Mouse (Mus musculus) olfactory bulb, adult 2 months (tissue): ENCODE measurements at regions not wholly inside any gene's neighbourhood (a gene's known extent, or its start where the extent isn't known, plus 50 kb on each side); places are given as distances from the start of the nearest gene placed in this dataset.
"Not testable (repeated sequence)": the region's sequence is repeated elsewhere in the genome, so short reads cannot be mapped to it uniquely, and the experiment has no call there.

Source experiments
- H3K27ac ChIP-seq: fragments of 200-500 bp; 2 replicates; pipeline ENCODE4 v1.5.1; 2012; ENCODE audit warnings: low read depth, low read length; ENCODE audit not compliant: insufficient read depth
- H3K4me1 ChIP-seq: fragments of 200-500 bp; 2 replicates; pipeline ENCODE4 v1.6.1; 2012; ENCODE audit warnings: low read length; ENCODE audit not compliant: control insufficient read depth, insufficient read depth
- H3K4me3 ChIP-seq: fragments of 200-500 bp; 2 replicates; pipeline ENCODE4 v1.5.1; 2012; ENCODE audit warnings: mild to moderate bottlenecking, low read depth, low read length, moderate library complexity; ENCODE audit not compliant: insufficient read depth
- CTCF ChIP-seq: fragments of 200-500 bp; IDR thresholded peaks from 2 replicates; pipeline ENCODE4 v1.5.1; 2012; ENCODE audit warnings: low read depth, mild to moderate bottlenecking, low read length, moderate library complexity; ENCODE audit not compliant: insufficient read depth
- POLR2A ChIP-seq: fragments of 200-500 bp; IDR thresholded peaks from 2 replicates; pipeline ENCODE4 v1.6.1; 2012; ENCODE audit warnings: mild to moderate bottlenecking, low read depth, low read length, moderate library complexity; ENCODE audit not compliant: insufficient read depth
- WGBS: fragments of 180-500 bp; shearing (Covaris S2); methylation state at CpG from one replicate; pipeline ENCODE4 v1.1.7; 2018; 5-methylcytosine and 5-hydroxymethylcytosine counted together

DNA sequence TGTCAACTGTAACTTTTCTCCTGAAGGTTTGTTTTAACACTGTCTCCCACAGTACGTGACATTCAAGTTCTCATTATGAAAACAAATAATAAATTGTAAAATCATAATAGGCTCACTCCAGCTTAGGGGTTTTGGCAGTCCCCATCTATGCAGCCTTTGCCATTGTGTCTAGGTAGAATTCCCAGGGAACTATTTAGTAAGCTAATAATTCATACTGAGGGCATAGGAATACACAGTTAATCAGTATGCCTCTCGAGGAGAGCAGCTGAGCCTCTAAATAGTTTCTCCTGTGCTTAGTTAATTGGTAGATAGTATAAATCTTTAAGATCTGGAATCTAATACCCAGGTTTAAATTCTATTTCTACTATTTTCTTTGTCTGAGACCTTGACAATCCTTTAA, 191.7 kb downstream of the Tprg start:
- TF ChIP-seq CTCF (no peak), POLR2A (no peak)
- WGBS: 77% methylated on average over 2 of the region's 2 CpGs
- H3K4me3 ChIP-seq: no peak overlapping the region

DNA sequence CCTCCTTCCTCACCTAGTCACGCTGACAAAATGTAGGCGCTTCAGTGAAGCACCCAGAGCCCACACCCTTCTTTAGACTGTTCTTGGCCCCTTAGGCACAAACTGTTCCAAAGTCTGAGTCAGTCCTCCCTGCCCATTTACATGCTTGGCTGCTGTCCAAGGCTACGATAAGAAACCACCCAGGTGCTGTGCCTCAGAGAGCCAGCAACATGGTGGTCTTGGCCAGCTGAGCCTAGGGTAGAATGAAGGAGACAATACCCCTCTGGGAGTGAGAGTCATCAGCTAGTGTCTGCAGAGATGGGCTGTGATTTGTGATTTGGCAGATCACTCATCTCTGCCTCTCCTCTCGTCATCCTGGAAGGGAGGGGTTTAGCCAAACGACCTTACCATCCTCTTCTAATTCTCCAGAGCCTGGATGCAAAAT, 197.2 kb downstream of the Tprg start:
- H3K27ac ChIP-seq: no peak overlapping the region
- H3K4me3 ChIP-seq: no peak overlapping the region
- peaks cover 4% of the 10 kb centered on the region; the same call in 1 of the 2 replicates for H3K4me1 ChIP-seq
- WGBS: 44% methylated on average over 5 of the region's 5 CpGs
- TF ChIP-seq POLR2A: no peak
- TF ChIP-seq CTCF: no peak

More for the DNA sequence above, 191.7 kb downstream of the Tprg start:
- Histone ChIP-seq H3K27ac (no peak overlapping the region), H3K4me1 (no peaks in the 10 kb centered on the region)

DNA sequence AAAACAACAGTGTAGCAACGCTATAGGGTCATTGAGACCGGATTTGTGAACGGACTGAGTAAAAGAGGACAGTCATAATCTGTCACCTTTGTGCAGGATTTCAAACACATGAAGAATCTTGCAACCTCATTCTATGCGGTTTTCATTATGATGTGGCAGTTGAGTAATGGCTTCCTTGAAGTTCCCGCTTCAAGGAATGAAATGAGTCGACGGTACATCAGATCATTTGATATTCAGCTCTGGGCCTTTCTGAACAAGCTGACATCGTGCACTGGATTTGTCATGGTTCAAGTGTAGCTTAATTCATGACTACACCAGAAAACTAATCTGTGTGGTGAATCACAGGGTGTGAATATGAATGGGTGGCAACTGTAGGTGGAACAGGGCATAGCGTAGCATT, 198.4 kb downstream of the Tprg start:
- 88% methylated on average over 9 of the region's 9 CpGs for WGBS

DNA sequence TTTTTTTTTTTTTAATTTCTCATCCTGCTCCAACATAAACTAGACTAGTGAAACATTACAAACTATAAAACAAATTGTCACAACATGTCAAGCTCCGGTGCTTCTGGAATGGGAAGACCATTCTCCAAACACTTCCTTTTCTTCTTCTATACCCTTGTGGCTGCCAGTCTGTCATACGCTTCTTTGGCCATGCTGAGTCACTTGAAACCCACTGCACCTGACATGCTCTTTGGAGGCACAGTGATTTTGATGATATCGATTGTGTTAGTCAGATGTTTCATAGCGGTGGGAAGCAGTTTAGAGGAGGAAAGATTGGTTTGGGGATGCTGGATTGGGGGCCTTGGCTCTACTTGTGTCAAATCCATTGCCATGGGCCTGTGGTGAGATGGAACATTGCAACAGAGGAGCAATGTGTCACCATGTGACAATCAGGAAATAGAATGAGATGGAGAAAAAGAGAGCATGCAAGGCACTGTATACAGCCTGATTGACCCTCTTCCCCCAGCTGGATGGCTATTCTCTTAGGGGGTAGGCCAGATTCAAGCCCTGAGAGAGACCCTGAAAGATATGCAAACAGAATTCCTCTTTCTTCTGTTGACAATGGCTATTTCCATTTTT, 197.0 kb upstream of the Trp63 start:
- Histone ChIP-seq H3K4me1 (peaks cover 4% of the 10 kb centered on the region; the same call in 1 of the 2 replicates), H3K27ac (no peak overlapping the region), H3K4me3 (no peak overlapping the region)
- WGBS: 98% methylated on average over 4 of the region's 4 CpGs
- TF ChIP-seq POLR2A (no peak), CTCF (no peak)

More for the DNA sequence above, 198.4 kb downstream of the Tprg start:
- Histone ChIP-seq H3K4me1 (peaks cover 4% of the 10 kb centered on the region; the same call in 1 of the 2 replicates), H3K27ac (no peak overlapping the region), H3K4me3 (no peak overlapping the region)
- TF ChIP-seq POLR2A (no peak), CTCF (no peak)

DNA sequence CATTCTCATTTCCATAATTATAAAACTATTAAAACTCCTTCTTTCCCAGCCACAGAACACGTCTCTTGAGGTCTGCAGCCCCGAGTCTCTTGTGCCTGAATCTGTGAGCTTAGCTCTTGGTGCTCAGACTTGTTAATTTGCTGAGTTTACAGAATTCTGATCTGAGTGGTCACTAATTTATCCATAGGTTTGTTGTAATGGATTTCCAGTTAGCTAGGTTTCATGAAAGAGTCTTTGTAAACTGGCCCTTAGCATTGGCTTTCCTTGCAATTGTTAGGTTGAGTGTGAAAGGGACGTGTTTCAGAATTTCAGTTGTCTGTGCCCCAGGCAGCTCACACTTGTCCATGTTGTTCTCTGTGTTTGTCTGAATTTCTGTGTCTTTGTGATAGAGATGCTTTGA, 192.7 kb upstream of the Trp63 start:
- Histone ChIP-seq H3K4me1 (no peaks in the 10 kb centered on the region), H3K27ac (no peak overlapping the region), H3K4me3 (no peak overlapping the region)
- WGBS: 93% methylated on average over 3 of the region's 3 CpGs
- no peak for TF ChIP-seq POLR2A
- TF ChIP-seq CTCF: no peak

DNA sequence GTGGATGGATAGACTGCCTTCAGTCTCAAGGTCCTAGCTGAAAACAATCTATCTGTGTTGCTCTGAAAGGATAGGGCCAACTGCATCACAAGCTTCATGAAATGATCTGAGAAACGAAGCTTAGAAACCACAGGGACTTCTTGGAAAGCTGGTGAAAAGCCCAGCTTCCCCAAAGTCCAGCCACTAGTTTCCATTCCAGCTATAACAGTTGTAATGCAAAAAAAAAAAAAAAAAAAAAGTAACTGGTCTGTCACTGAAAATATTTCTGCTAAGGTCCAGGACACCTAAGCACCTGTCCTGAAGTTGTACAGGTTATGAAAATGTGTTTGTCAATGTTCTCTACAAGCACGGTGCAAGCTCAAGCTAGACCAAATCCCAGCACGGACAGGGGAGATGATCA, 189.4 kb upstream of the Trp63 start:
- H3K4me1 ChIP-seq: no peaks in the 10 kb centered on the region
- no peak overlapping the region for H3K27ac ChIP-seq
- H3K4me3 ChIP-seq: no peak overlapping the region
- no peak for TF ChIP-seq POLR2A
- no peak for TF ChIP-seq CTCF
- 89% methylated on average over 3 of the region's 3 CpGs for WGBS

DNA sequence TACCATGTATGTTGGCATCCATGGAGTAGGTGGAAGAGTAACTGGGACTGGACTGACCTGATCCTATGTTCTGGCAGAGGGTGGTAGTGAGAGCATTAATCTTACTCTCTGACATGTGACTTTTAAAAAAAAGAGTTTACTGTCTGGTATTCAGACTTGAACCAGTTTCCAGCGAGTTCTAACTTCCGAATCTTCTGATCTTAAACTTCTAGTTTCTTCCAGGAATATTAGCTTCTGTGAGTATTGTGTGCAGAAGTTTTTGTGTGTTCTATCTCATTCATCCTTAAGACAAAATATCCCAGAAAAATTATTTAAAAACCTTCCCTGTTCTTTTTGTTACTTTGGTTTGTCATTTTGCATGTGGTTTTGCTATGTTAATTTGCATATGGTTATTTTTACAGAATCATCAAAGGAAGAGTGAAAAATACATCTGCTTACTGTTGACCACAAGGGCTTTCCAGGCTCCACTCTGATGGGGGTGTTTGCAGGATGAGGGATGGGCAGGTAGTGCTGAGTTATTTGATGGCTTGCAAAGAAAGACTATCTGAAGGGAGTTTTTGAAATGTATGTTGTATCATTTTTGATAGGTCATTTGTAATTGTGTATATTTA, 187.9 kb upstream of the Trp63 start:
- WGBS: 86% methylated on average over 2 of the region's 2 CpGs
- TF ChIP-seq POLR2A: no peak
- no peak for TF ChIP-seq CTCF
- Histone ChIP-seq H3K4me3 (no peak overlapping the region), H3K27ac (no peak overlapping the region), H3K4me1 (no peaks in the 10 kb centered on the region)

DNA sequence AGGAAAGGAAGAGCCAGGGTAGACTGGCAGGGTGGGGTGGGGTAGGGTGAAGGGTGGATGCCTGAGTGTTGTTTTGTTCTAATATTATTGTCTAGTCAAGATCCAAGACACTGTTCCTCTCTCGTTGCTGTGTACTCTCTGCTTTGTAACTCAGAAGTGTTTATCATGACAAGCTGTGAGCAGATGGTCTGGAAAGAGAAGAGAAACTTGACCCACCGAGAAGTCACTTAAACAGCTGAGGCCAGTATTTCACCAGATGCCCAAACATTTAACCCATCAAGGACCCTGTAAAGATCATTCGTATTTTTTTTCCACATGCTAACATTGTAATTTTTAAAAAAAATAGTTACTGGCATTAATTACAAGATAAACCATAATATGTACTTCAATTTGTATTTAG, 178.7 kb upstream of the Trp63 start:
- Histone ChIP-seq H3K4me1 (no peaks in the 10 kb centered on the region), H3K4me3 (no peak overlapping the region), H3K27ac (no peak overlapping the region)
- 78% methylated on average over 3 of the region's 3 CpGs for WGBS
- TF ChIP-seq CTCF (no peak), POLR2A (no peak)

DNA sequence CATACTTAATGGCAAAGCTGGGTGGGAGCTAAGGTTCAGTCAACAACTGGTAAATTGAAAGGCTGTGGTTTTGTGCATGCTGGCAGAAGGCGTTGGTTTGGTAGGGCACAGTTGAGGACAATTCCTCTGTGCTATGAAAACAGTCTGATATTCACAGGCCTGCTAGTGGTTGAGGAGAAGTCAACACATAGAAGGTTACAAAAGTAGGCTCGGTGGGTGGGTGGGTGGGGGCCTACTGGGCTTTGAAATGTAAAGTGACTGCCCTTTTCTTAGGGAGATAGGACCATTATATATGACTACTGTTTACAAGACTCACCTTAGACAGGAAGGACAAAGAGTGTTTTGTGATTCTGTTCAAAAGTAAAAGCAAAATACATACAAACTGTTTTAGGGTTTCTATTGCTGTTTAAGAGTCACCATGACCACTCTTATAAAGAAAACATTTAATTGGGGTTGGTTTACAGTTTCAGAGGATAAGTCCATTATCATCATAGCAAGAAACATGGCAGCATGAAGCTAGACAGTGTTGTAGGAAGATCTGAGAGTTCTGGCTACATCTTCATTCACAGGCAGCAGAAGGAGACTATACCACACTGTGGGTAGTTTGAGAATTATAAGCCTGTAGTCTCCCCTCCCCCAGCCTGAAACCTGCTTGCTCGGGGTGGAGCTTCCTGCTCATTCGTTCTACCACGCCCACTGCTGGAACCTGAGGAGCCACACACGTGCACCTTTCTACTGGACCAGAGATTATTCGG, 166.3 kb upstream of the Trp63 start:
- no peaks in the 10 kb centered on the region for H3K4me1 ChIP-seq
- H3K27ac ChIP-seq: no peak overlapping the region
- 82% methylated on average over 6 of the region's 7 CpGs for WGBS
- no peak overlapping the region for H3K4me3 ChIP-seq
- TF ChIP-seq CTCF (no peak), POLR2A (no peak)

DNA sequence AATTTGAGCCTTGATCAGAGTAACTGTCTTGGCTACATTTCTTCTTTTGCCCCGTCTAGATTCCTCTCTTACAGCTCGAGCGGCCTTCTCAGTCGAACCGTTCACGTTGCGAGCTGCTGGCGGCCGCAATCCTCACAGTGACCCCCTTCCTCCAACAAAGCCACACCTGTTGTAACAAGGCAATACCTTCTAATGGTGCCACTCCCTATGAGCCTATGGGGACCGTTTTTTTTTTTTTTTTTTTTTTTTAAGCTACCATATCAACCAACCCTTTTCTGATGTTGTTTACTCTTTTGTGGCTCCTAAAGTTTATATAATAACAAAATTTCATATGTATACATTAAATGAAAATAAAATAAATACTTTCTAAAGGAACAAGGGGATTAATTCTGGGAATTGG, 160.4 kb upstream of the Trp63 start:
- H3K4me1 ChIP-seq, H3K27ac ChIP-seq, H3K4me3 ChIP-seq: not testable (repeated sequence)
- 88% methylated on average over 10 of the region's 10 CpGs for WGBS
